Mouse (Mus musculus) liver, embryonic 16.5 days (tissue): ENCODE results near the gene Rab11fip5. TPM values are rescaled to one million over a fixed set of nuclear protein-coding genes. Genes with fewer than 3 reads are reported as not detected.

Source experiments
- ATAC-seq: fragments of 200-750 bp; cut with Nextera tagmentation; 2 replicates; pipeline ENCODE4 v1.8.0; 2017; ENCODE audit warnings: low read depth, mild to moderate bottlenecking, moderate number of reproducible peaks, moderate library complexity
- H3K27ac ChIP-seq: fragments of 300-500 bp; sonication (generic); 2 replicates; pipeline ENCODE4 v1.5.1; 2014; ENCODE audit warnings: mild to moderate bottlenecking, low read length
- H3K27me3 ChIP-seq: fragments of 300-500 bp; sonication (generic); 2 replicates; pipeline ENCODE4 v1.6.1; 2014; ENCODE audit warnings: low read depth, low read length, mixed read lengths; ENCODE audit not compliant: control insufficient read depth, insufficient read depth
- H3K36me3 ChIP-seq: fragments of 300-500 bp; sonication (generic); 2 replicates; pipeline ENCODE4 v1.6.1; 2014; ENCODE audit warnings: mild to moderate bottlenecking; ENCODE audit not compliant: control insufficient read depth, insufficient read depth
- H3K4me1 ChIP-seq: fragments of 300-500 bp; sonication (generic); 2 replicates; pipeline ENCODE4 v1.6.1; 2014; ENCODE audit warnings: low read depth, low read length, mixed read lengths; ENCODE audit not compliant: control insufficient read depth
- H3K4me2 ChIP-seq: fragments of 300-500 bp; sonication (generic); 2 replicates; pipeline ENCODE4 v1.6.1; 2014; ENCODE audit warnings: low read depth, low read length, mixed read lengths
- H3K4me3 ChIP-seq: fragments of 300-500 bp; sonication (generic); 2 replicates; pipeline ENCODE4 v1.5.1; 2014; ENCODE audit warnings: low read depth, mild to moderate bottlenecking, low read length
- H3K9ac ChIP-seq: fragments of 300-500 bp; sonication (generic); 2 replicates; pipeline ENCODE4 v1.6.1; 2014; ENCODE audit warnings: low read depth, low read length
- H3K9me3 ChIP-seq: fragments of 300-500 bp; sonication (generic); replicated peaks from 2 replicates; pipeline ENCODE4 v1.6.1; 2016; ENCODE audit warnings: low read length; ENCODE audit not compliant: control insufficient read depth
- WGBS: fragments of 180-500 bp; shearing (Covaris S2); extraction: QIAGEN DNeasy Blood & Tissue Kit; methylation state at CpG from one replicate; pipeline ENCODE4 v1.1.7; 2014; ENCODE audit not compliant: insufficient replicate concordance; 5-methylcytosine and 5-hydroxymethylcytosine counted together
- polyA plus RNA-seq: library from polyadenylated mRNA; unstranded; fragments of >200 nt; fragmentation: Nextera tagmentation; extraction: Ambion mirVana; gene quantifications from 2 replicates; pipeline ENCODE4 v1.2.1, GENCODE M21; 2015

Gene Rab11fip5
- polyA plus RNA-seq, 1 experiment from 2014 or later: 1.0 TPM

- WGBS: 54% methylated on average over 5 of the region's 5 CpGs
- Histone ChIP-seq H3K27ac (no peak overlapping the region), H3K4me1 (peaks cover 50% of the 10 kb centered on the region), H3K4me3 (no peak overlapping the region), H3K36me3 (no peaks in the 10 kb centered on the region), H3K27me3 (no peaks in the 10 kb centered on the region; the same call in 1 of the 2 replicates), H3K4me2 (no peak overlapping the region), H3K9me3 (no peaks in the 10 kb centered on the region), H3K9ac (no peak overlapping the region)
- ATAC-seq: no peak
These were observed 3.4 kb upstream of the Rab11fip5 start for GRCm38 (mm10) chr6:85377876-85378275.

- no peaks in the 10 kb centered on the region for H3K9me3 ChIP-seq
- H3K36me3 ChIP-seq: no peaks in the 10 kb centered on the region
- no peak overlapping the region for H3K4me3 ChIP-seq
- no peak overlapping the region for H3K9ac ChIP-seq
- H3K27me3 ChIP-seq: no peaks in the 10 kb centered on the region; the same call in 1 of the 2 replicates
- no peak for ATAC-seq
- peaks cover 50% of the 10 kb centered on the region for H3K4me1 ChIP-seq
- H3K4me2 ChIP-seq: no peak overlapping the region
- no peak overlapping the region for H3K27ac ChIP-seq
- 43% methylated on average over 4 of the region's 4 CpGs for WGBS
These were observed 2.8 kb upstream of the Rab11fip5 start for GRCm38 (mm10) chr6:85377066-85377734.

- Histone ChIP-seq H3K9me3 (no peaks in the 10 kb centered on the region), H3K27me3 (no peaks in the 10 kb centered on the region; the same call in 1 of the 2 replicates), H3K36me3 (no peaks in the 10 kb centered on the region), H3K4me1 (peaks cover 37% of the 10 kb centered on the region), H3K4me2 (peak overlapping the region; percentile 99), H3K9ac (no peak overlapping the region; the same call in 1 of the 2 replicates), H3K4me3 (peak overlapping the region; percentile 69), H3K27ac (no peak overlapping the region)
- peak; percentile 95 for ATAC-seq
- under 1% methylated on average over 19 of the region's 19 CpGs for WGBS
These were observed 290 bp upstream of the Rab11fip5 start for GRCm38 (mm10) chr6:85374734-85375114.

GRCm38 (mm10) chr6:85373066-85373860, 1.2 kb downstream of the Rab11fip5 start:
- no peaks in the 10 kb centered on the region; the same call in 1 of the 2 replicates for H3K27me3 ChIP-seq
- no peaks in the 10 kb centered on the region for H3K36me3 ChIP-seq
- WGBS: 70% methylated on average over 10 of the region's 10 CpGs
- no peaks in the 10 kb centered on the region for H3K9me3 ChIP-seq
- H3K4me1 ChIP-seq: peaks cover 32% of the 10 kb centered on the region
- H3K27ac ChIP-seq: no peak overlapping the region
- H3K9ac ChIP-seq: no peak overlapping the region
- peak overlapping the region; percentile 69; the same call in 1 of the 2 replicates for H3K4me3 ChIP-seq
- H3K4me2 ChIP-seq: peak overlapping the region; percentile 99
- ATAC-seq: no peak

GRCm38 (mm10) chr6:85372496-85372895, 1.9 kb downstream of the Rab11fip5 start:
- Histone ChIP-seq H3K9me3 (no peaks in the 10 kb centered on the region), H3K4me1 (peaks cover 26% of the 10 kb centered on the region), H3K27me3 (no peaks in the 10 kb centered on the region; the same call in 1 of the 2 replicates), H3K4me2 (no peak overlapping the region), H3K4me3 (no peak overlapping the region), H3K9ac (no peak overlapping the region), H3K27ac (no peak overlapping the region), H3K36me3 (no peaks in the 10 kb centered on the region)
- ATAC-seq: no peak
- 63% methylated on average over 2 of the region's 2 CpGs for WGBS

- 76% methylated on average over 6 of the region's 6 CpGs for WGBS
- H3K4me1 ChIP-seq: peaks cover 20% of the 10 kb centered on the region
- H3K27ac ChIP-seq: no peak overlapping the region
- H3K4me3 ChIP-seq: no peak overlapping the region
- H3K36me3 ChIP-seq: no peaks in the 10 kb centered on the region
- no peaks in the 10 kb centered on the region for H3K9me3 ChIP-seq
- H3K9ac ChIP-seq: no peak overlapping the region
- ATAC-seq: no peak
- no peaks in the 10 kb centered on the region; the same call in 1 of the 2 replicates for H3K27me3 ChIP-seq
- H3K4me2 ChIP-seq: no peak overlapping the region
These were observed 2.5 kb downstream of the Rab11fip5 start for GRCm38 (mm10) chr6:85371859-85372405.

GRCm38 (mm10) chr6:85370666-85371430, 3.6 kb downstream of the Rab11fip5 start:
- Histone ChIP-seq H3K36me3 (no peaks in the 10 kb centered on the region), H3K27me3 (no peaks in the 10 kb centered on the region; the same call in 1 of the 2 replicates), H3K9me3 (no peaks in the 10 kb centered on the region), H3K4me3 (no peak overlapping the region), H3K4me2 (no peak overlapping the region), H3K27ac (no peak overlapping the region), H3K9ac (no peak overlapping the region), H3K4me1 (peaks cover 14% of the 10 kb centered on the region)
- WGBS: 75% methylated on average over 9 of the region's 9 CpGs
- ATAC-seq: no peak

- Histone ChIP-seq H3K27ac (no peak overlapping the region), H3K4me3 (no peak overlapping the region), H3K4me1 (peaks cover 11% of the 10 kb centered on the region), H3K27me3 (no peaks in the 10 kb centered on the region; the same call in 1 of the 2 replicates), H3K9ac (no peak overlapping the region), H3K9me3 (no peaks in the 10 kb centered on the region), H3K4me2 (no peak overlapping the region), H3K36me3 (no peaks in the 10 kb centered on the region)
- 56% methylated on average over 5 of the region's 5 CpGs for WGBS
- no peak for ATAC-seq
These were observed 4.4 kb downstream of the Rab11fip5 start for GRCm38 (mm10) chr6:85370041-85370440.
